Comparison of ENCODE assay signal across 19 mouse cellular contexts in genomic region chr3:142331872-142332554, GRCm38 (mm10).
DNase-seq lines count a peak whose midpoint lies in the region; ATAC-seq and TF ChIP-seq lines count a peak whose summit lies in the region.
"Had no signal": no experiment of that assay in that cellular context is flagged by ENCODE, and none has a peak within 500 bp of the region (broad histone marks: within the 10 kb centered on the region; RNA-seq: fewer than 3 reads in every experiment).

No protein-coding gene starts in this region.

- H3K9ac ChIP-seq in heart, embryonic 12.5 days = no peak overlapping the region
- no peak overlapping the region for H3K9ac ChIP-seq in MEL (ENCODE audit: control insufficient read depth, low read depth, low read length, poor library complexity, severe bottlenecking)

- H3K79me2 ChIP-seq in MEL (ENCODE audit: control insufficient read depth, insufficient read depth, low read length, poor library complexity) = no peaks in the 10 kb centered on the region; the same call in 1 of the 2 replicates

- H3K9me3 ChIP-seq in heart, embryonic 12.5 days (replicated peaks) = no peaks in the 10 kb centered on the region
- H3K9me3 ChIP-seq in MEL (replicated peaks; ENCODE audit: insufficient read depth, low read length) = no peaks in the 10 kb centered on the region

- H3K4me3 ChIP-seq in heart, embryonic 12.5 days = no peak overlapping the region
- H3K4me3 ChIP-seq in MEL (ENCODE audit: control insufficient read depth in 1 of 2, insufficient read depth in 1 of 2, low read depth in 2 of 2, low read length in 2 of 2) = no peak overlapping the region
- no peak overlapping the region for H3K4me3 ChIP-seq in embryonic fibroblast, embryonic 13.5 days (ENCODE audit: insufficient read depth, low read length)
- H3K4me3 ChIP-seq: left cerebral cortex, adult 2 months had no signal

- 0 out of 2 replicates have a peak, but pooled peaks cover 3% of the 10 kb centered on the region for H3K36me3 ChIP-seq in heart, embryonic 12.5 days
- H3K36me3 ChIP-seq in MEL (ENCODE audit: control insufficient read depth in 1 of 2, insufficient read depth in 2 of 2, low read length in 2 of 2) = peaks cover 0 to 12% of the 10 kb centered on the region in 2 experiments; a peak in 2 of 4 replicates

- intact Hi-C loops in heart, postnatal 10 days (cut with DNase I) = no loop called here
- intact Hi-C loops in left cerebral cortex, postnatal 14 days (cut with DNase I) = no loop called here

- no peak for TF ChIP-seq EP300 in MEL (IDR thresholded peaks at IDR 0.05; ENCODE audit: low read depth in 1 of 2, low read length in 2 of 2)

- no peak overlapping the region; the same call in 1 of the 2 replicates for H3K27ac ChIP-seq in heart, embryonic 12.5 days (ENCODE audit: poor library complexity, severe bottlenecking)
- no peak overlapping the region for H3K27ac ChIP-seq in MEL (ENCODE audit: control insufficient read depth, low read depth, low read length)
- peak overlapping the region; percentile 80 for H3K27ac ChIP-seq in embryonic fibroblast, embryonic 13.5 days (ENCODE audit: insufficient read depth, low read length)
- H3K27ac ChIP-seq: hindbrain, postnatal 0 days; left cerebral cortex, adult 2 months had no signal

- no peak for TF ChIP-seq RAD21 in MEL (IDR thresholded peaks at IDR 0.05; ENCODE audit: low read depth, low read length)

- no peak for DNase-seq in heart, postnatal 10 days
- peak; percentile 28 for DNase-seq in MEL (ENCODE audit: low read depth, low spot score)
- no peak for DNase-seq in thymus, postnatal 4 days
- no peak for DNase-seq in left cerebral cortex, postnatal 14 days (ENCODE audit: low spot score in 2 of 2)
- DNase-seq: adrenal gland, adult 2 months; cerebellum, adult 11 months; cerebellum, postnatal 25 days; gastrocnemius, postnatal 14 days; heart, postnatal 4 days; kidney, adult 11 months; kidney, postnatal 10 days; lung, adult 18-20 months; lung, postnatal 36 days; midbrain, embryonic 14.5 days had no signal

- TF ChIP-seq POLR2A in MEL (IDR thresholded peaks at IDR 0.05; ENCODE audit: control insufficient read depth in 1 of 2, insufficient read depth in 1 of 2, low read depth in 1 of 2, low read length in 2 of 2, poor library complexity in 1 of 2) = no peak
- TF ChIP-seq POLR2A in embryonic fibroblast, embryonic 13.5 days (IDR thresholded peaks at IDR 0.05; ENCODE audit: low read depth, low read length) = no peak

- TF ChIP-seq CTCF in MEL (IDR thresholded peaks at IDR 0.05 in 2 of 3, conservative IDR thresholded peaks at IDR 0.05 in 1 of 3; ENCODE audit: control insufficient read depth in 1 of 3, insufficient read depth in 1 of 3, low read depth in 2 of 3, low read length in 3 of 3, poor library complexity in 1 of 3, severe bottlenecking in 1 of 3) = no peak
- TF ChIP-seq CTCF in embryonic fibroblast, embryonic 13.5 days (IDR thresholded peaks at IDR 0.05; ENCODE audit: borderline replicate concordance, insufficient read depth, low read length) = no peak

- WGBS in heart, embryonic 12.5 days = 49% methylated on average over 4 of the region's 4 CpGs

- 0 out of 2 replicates have a peak, but pooled peaks have one; percentile 36 for ATAC-seq in heart, embryonic 12.5 days (ENCODE audit: insufficient number of reproducible peaks, low FRiP score)
- peak; percentile 51 for ATAC-seq in megakaryocyte progenitor cell, adult 5-6 weeks (replicated peaks; ENCODE audit: poor library complexity)
- ATAC-seq: hindbrain, postnatal 0 days had no signal

- no peaks in the 10 kb centered on the region for H3K27me3 ChIP-seq in heart, embryonic 12.5 days (replicated peaks)
- H3K27me3 ChIP-seq in MEL (ENCODE audit: control insufficient read depth in 1 of 2, insufficient read depth in 2 of 2, low read length in 2 of 2) = no peaks in the 10 kb centered on the region

- H3K4me2 ChIP-seq in heart, embryonic 12.5 days = no peak overlapping the region

- H3K4me1 ChIP-seq in heart, embryonic 12.5 days (replicated peaks) = peaks cover 38% of the 10 kb centered on the region
- H3K4me1 ChIP-seq in MEL (ENCODE audit: control insufficient read depth in 1 of 2, insufficient read depth in 2 of 2, low read length in 2 of 2) = peaks cover 2% of the 10 kb centered on the region in 2 experiments; a peak in 2 of 4 replicates
- H3K4me1 ChIP-seq in embryonic fibroblast, embryonic 13.5 days (ENCODE audit: control insufficient read depth, insufficient read depth, low read length) = peaks cover 6% of the 10 kb centered on the region

TF ChIP-seq in MEL, 35 proteins besides CTCF, POLR2A, EP300 and RAD21:
- TF ChIP-seq GATA1 (IDR thresholded peaks at IDR 0.05; ENCODE audit: low read depth, low read length) (0 out of 2 replicates have a peak, but pooled peaks have one; percentile 6), NRF1 (IDR thresholded peaks at IDR 0.05; ENCODE audit: insufficient read depth, low read depth, low read length, poor library complexity, severe bottlenecking) (no peak)
